Mouse (Mus musculus) heart, embryonic 12.5 days (tissue): ENCODE results near the gene Defb36. TPM values are rescaled to one million over a fixed set of nuclear protein-coding genes. Genes with fewer than 3 reads are reported as not detected.
A peak's percentile ranks its signal among the peaks of the same experiment; 100 is the strongest.

Experiments used
- ATAC-seq: fragments of 200-750 bp; cut with Nextera tagmentation; 2 replicates; pipeline ENCODE4 v1.8.0; 2017; ENCODE audit warnings: moderate TSS enrichment, moderate library complexity; ENCODE audit not compliant: insufficient number of reproducible peaks, low FRiP score
- H3K27ac ChIP-seq: fragments of 300-500 bp; sonication (generic); 2 replicates; pipeline ENCODE4 v1.5.1; 2016; ENCODE audit warnings: mild to moderate bottlenecking, moderate library complexity; ENCODE audit not compliant: poor library complexity, severe bottlenecking
- H3K27me3 ChIP-seq: fragments of 300-500 bp; sonication (generic); replicated peaks from 2 replicates; pipeline ENCODE4 v1.6.1; 2016; ENCODE audit warnings: mild to moderate bottlenecking, moderate library complexity
- H3K36me3 ChIP-seq: fragments of 300-500 bp; sonication (generic); 2 replicates; pipeline ENCODE4 v1.6.1; 2016; ENCODE audit warnings: mild to moderate bottlenecking, moderate library complexity
- H3K4me1 ChIP-seq: fragments of 300-500 bp; sonication (generic); replicated peaks from 2 replicates; pipeline ENCODE4 v1.6.1; 2016; ENCODE audit warnings: mild to moderate bottlenecking
- H3K4me2 ChIP-seq: fragments of 300-500 bp; sonication (generic); 2 replicates; pipeline ENCODE4 v1.6.1; 2016; ENCODE audit warnings: mild to moderate bottlenecking, moderate library complexity
- H3K4me3 ChIP-seq: fragments of 300-500 bp; sonication (generic); 2 replicates; pipeline ENCODE4 v1.5.1; 2016; ENCODE audit warnings: mild to moderate bottlenecking
- H3K9ac ChIP-seq: fragments of 300-500 bp; sonication (generic); 2 replicates; pipeline ENCODE4 v1.6.1; 2016; ENCODE audit warnings: mild to moderate bottlenecking, moderate library complexity
- H3K9me3 ChIP-seq: fragments of 300-500 bp; sonication (generic); replicated peaks from 2 replicates; pipeline ENCODE4 v1.6.1; 2016; ENCODE audit warnings: mild to moderate bottlenecking, moderate library complexity
- WGBS: fragments of 180-500 bp; shearing (Covaris S2); methylation state at CpG from one replicate; pipeline ENCODE4 v1.1.7; 2016; 5-methylcytosine and 5-hydroxymethylcytosine counted together
- polyA plus RNA-seq: library from polyadenylated mRNA; unstranded; fragments of >200 nt; fragmentation: Nextera tagmentation; extraction: Ambion mirVana; gene quantifications from 2 replicates; pipeline ENCODE4 v1.2.1, GENCODE M21; 2016

Gene Defb36
- polyA plus RNA-seq, 1 experiment from 2014 or later: not detected

GRCm38 (mm10) chr2:152622151-152622550 is 18.0 kb downstream of the Defb36 start:
- Histone ChIP-seq H3K4me3 (no peak overlapping the region), H3K4me1 (peaks cover 5% of the 10 kb centered on the region; the same call in 1 of the 2 replicates), H3K27me3 (peaks cover 9% of the 10 kb centered on the region), H3K27ac (no peak overlapping the region), H3K4me2 (no peak overlapping the region), H3K36me3 (no peaks in the 10 kb centered on the region), H3K9ac (no peak overlapping the region), H3K9me3 (no peaks in the 10 kb centered on the region)
- no peak for ATAC-seq
- WGBS: 83% methylated on average over 13 of the region's 13 CpGs

GRCm38 (mm10) chr2:152622953-152623352 is 18.8 kb downstream of the Defb36 start, which contains the start of gene Defb25:
Defb25 (minus strand) TSS chr2:152623053.
- Histone ChIP-seq H3K4me3 (no peak within 1 kb of the TSS), H3K9ac (no peak within 1 kb of the TSS), H3K27ac (no peak within 1 kb of the TSS), H3K4me2 (no peak within 1 kb of the TSS), H3K4me1 (peaks cover 6% of the 10 kb centered on the region; the same call in 1 of the 2 replicates), H3K27me3 (peaks cover 14% of the 10 kb centered on the region), H3K36me3 (no peaks in the 10 kb centered on the region), H3K9me3 (no peaks in the 10 kb centered on the region)
- 79% methylated on average over 7 of the region's 7 CpGs for WGBS
- no peak for ATAC-seq

GRCm38 (mm10) chr2:152624566-152624965 is 20.4 kb downstream of the Defb36 start:
- H3K4me3 ChIP-seq: no peak overlapping the region
- H3K9ac ChIP-seq: no peak overlapping the region
- peaks cover 24% of the 10 kb centered on the region for H3K27me3 ChIP-seq
- no peaks in the 10 kb centered on the region for H3K36me3 ChIP-seq
- WGBS: 83% methylated on average over 2 of the region's 2 CpGs
- ATAC-seq: no peak
- H3K9me3 ChIP-seq: no peaks in the 10 kb centered on the region
- H3K4me1 ChIP-seq: peaks cover 10% of the 10 kb centered on the region
- H3K27ac ChIP-seq: no peak overlapping the region
- no peak overlapping the region for H3K4me2 ChIP-seq

- Histone ChIP-seq H3K27me3 (peaks cover 24% of the 10 kb centered on the region), H3K4me2 (no peak overlapping the region), H3K27ac (no peak overlapping the region), H3K4me1 (peaks cover 12% of the 10 kb centered on the region), H3K4me3 (no peak overlapping the region), H3K36me3 (no peaks in the 10 kb centered on the region), H3K9me3 (no peaks in the 10 kb centered on the region), H3K9ac (no peak overlapping the region)
- ATAC-seq: no peak
- WGBS: 8% methylated on average over 1 of the region's 1 CpGs
Measured at GRCm38 (mm10) chr2:152625256-152625655, 21.1 kb downstream of the Defb36 start.

- H3K4me1 ChIP-seq: peaks cover 12% of the 10 kb centered on the region
- peaks cover 24% of the 10 kb centered on the region for H3K27me3 ChIP-seq
- peak; percentile 63; the same call in 1 of the 2 replicates for ATAC-seq
- H3K36me3 ChIP-seq: no peaks in the 10 kb centered on the region
- H3K27ac ChIP-seq: no peak within 1 kb of the TSS
- WGBS: 2% methylated on average over 59 of the region's 59 CpGs
- peak within 1 kb of the TSS; percentile 75 for H3K9ac ChIP-seq
- no peaks in the 10 kb centered on the region for H3K9me3 ChIP-seq
- H3K4me2 ChIP-seq: peak within 1 kb of the TSS; percentile 89
- peak within 1 kb of the TSS; percentile 61 for H3K4me3 ChIP-seq
Measured at GRCm38 (mm10) chr2:152626774-152627591, 22.9 kb downstream of the Defb36 start, which contains the start of gene Rem1. Rem1 (plus strand) TSS chr2:152626951.

GRCm38 (mm10) chr2:152628066-152628465 is 23.9 kb downstream of the Defb36 start:
- Histone ChIP-seq H3K27me3 (peaks cover 28% of the 10 kb centered on the region), H3K4me1 (peaks cover 22% of the 10 kb centered on the region), H3K27ac (no peak overlapping the region), H3K4me2 (peak overlapping the region; percentile 89), H3K4me3 (peak overlapping the region; percentile 61), H3K9ac (no peak overlapping the region), H3K9me3 (no peaks in the 10 kb centered on the region), H3K36me3 (no peaks in the 10 kb centered on the region)
- WGBS: 51% methylated on average over 17 of the region's 17 CpGs
- no peak for ATAC-seq

GRCm38 (mm10) chr2:152629239-152629638 is 25.1 kb downstream of the Defb36 start:
- no peak for ATAC-seq
- Histone ChIP-seq H3K4me2 (peak overlapping the region; percentile 89; the same call in 1 of the 2 replicates), H3K9ac (no peak overlapping the region), H3K4me3 (no peak overlapping the region), H3K27me3 (peaks cover 28% of the 10 kb centered on the region), H3K4me1 (peaks cover 32% of the 10 kb centered on the region), H3K9me3 (no peaks in the 10 kb centered on the region), H3K36me3 (no peaks in the 10 kb centered on the region), H3K27ac (no peak overlapping the region)
- 69% methylated on average over 3 of the region's 3 CpGs for WGBS

- ATAC-seq: no peak
- Histone ChIP-seq H3K4me3 (no peak overlapping the region), H3K9me3 (no peaks in the 10 kb centered on the region), H3K4me1 (peaks cover 36% of the 10 kb centered on the region), H3K9ac (no peak overlapping the region), H3K27me3 (peaks cover 28% of the 10 kb centered on the region), H3K4me2 (no peak overlapping the region), H3K27ac (no peak overlapping the region), H3K36me3 (no peaks in the 10 kb centered on the region)
- WGBS: 70% methylated on average over 6 of the region's 6 CpGs
Measured at GRCm38 (mm10) chr2:152629904-152630303, 25.8 kb downstream of the Defb36 start.

GRCm38 (mm10) chr2:152633334-152633733 is 29.2 kb downstream of the Defb36 start:
- peaks cover 54% of the 10 kb centered on the region for H3K4me1 ChIP-seq
- H3K4me3 ChIP-seq: peak overlapping the region; percentile 19
- WGBS: 16% methylated on average over 17 of the region's 17 CpGs
- H3K27ac ChIP-seq: peak overlapping the region; percentile 6; the same call in 1 of the 2 replicates
- peak overlapping the region; percentile 51 for H3K4me2 ChIP-seq
- H3K9ac ChIP-seq: 0 out of 2 replicates have a peak overlapping the region, but pooled peaks have one; percentile 48
- no peaks in the 10 kb centered on the region for H3K9me3 ChIP-seq
- ATAC-seq: no peak
- peaks cover 11% of the 10 kb centered on the region for H3K27me3 ChIP-seq
- H3K36me3 ChIP-seq: no peaks in the 10 kb centered on the region

GRCm38 (mm10) chr2:152634311-152634710 is 30.2 kb downstream of the Defb36 start:
- Histone ChIP-seq H3K36me3 (no peaks in the 10 kb centered on the region), H3K4me1 (peaks cover 63% of the 10 kb centered on the region), H3K27me3 (0 out of 2 replicates have a peak, but pooled peaks cover 4% of the 10 kb centered on the region), H3K9me3 (no peaks in the 10 kb centered on the region), H3K4me2 (peak overlapping the region; percentile 14; the same call in 1 of the 2 replicates), H3K9ac (no peak overlapping the region), H3K27ac (peak overlapping the region; percentile 22; the same call in 1 of the 2 replicates), H3K4me3 (no peak overlapping the region)
- WGBS: 49% methylated on average over 29 of the region's 29 CpGs
- ATAC-seq: no peak

- Histone ChIP-seq H3K36me3 (no peaks in the 10 kb centered on the region), H3K4me1 (peaks cover 70% of the 10 kb centered on the region), H3K9ac (no peak overlapping the region), H3K4me2 (peak overlapping the region; percentile 29), H3K4me3 (no peak overlapping the region), H3K9me3 (no peaks in the 10 kb centered on the region), H3K27me3 (0 out of 2 replicates have a peak, but pooled peaks cover 4% of the 10 kb centered on the region), H3K27ac (peak overlapping the region; percentile 90)
- WGBS: 46% methylated on average over 23 of the region's 23 CpGs
- ATAC-seq: peak; percentile 81
Measured at GRCm38 (mm10) chr2:152636246-152637005, 32.3 kb downstream of the Defb36 start.
